Mouse (Mus musculus): Measurements from ENCODE around the gene Thpo. TPM values are rescaled to one million over a fixed set of nuclear protein-coding genes. Genes with fewer than 3 reads are reported as not detected.

The Thpo gene
- total and polyA plus RNA-seq, 3 experiments, result 0.08 to 1.0 (median 0.19) TPM

- TF ChIP-seq ZMIZ1 (IDR thresholded peaks at IDR 0.05; ENCODE audit: low read depth, low read length), result peak; percentile 61; the same call in 1 of the 2 replicates
- no peak for TF ChIP-seq ZKSCAN1 (IDR thresholded peaks at IDR 0.05; ENCODE audit: borderline replicate concordance, low read depth, low read length)
- TF ChIP-seq ZNF384 (IDR thresholded peaks at IDR 0.05; ENCODE audit: low read depth, low read length), result no peak
- no peak for TF ChIP-seq CHD1 (IDR thresholded peaks at IDR 0.05; ENCODE audit: low read depth, low read length)
- peak; percentile 61; the same call in 1 of the 2 replicates for TF ChIP-seq POLR2A (IDR thresholded peaks at IDR 0.05; ENCODE audit: low read depth, low read length)
- TF ChIP-seq SIN3A (IDR thresholded peaks at IDR 0.05; ENCODE audit: low read length), result peak; percentile 69
- peak; percentile 98 for TF ChIP-seq MXI1 (IDR thresholded peaks at IDR 0.05; ENCODE audit: low read depth, low read length)
- no peak for TF ChIP-seq MAFK (IDR thresholded peaks at IDR 0.05; ENCODE audit: insufficient replicate concordance, low read length)
- no peak for TF ChIP-seq E2F4 (IDR thresholded peaks at IDR 0.05; ENCODE audit: insufficient replicate concordance, low read depth, low read length)
- no peak for TF ChIP-seq HCFC1 (IDR thresholded peaks at IDR 0.05; ENCODE audit: low read depth, low read length)
- no peak for TF ChIP-seq RCOR1 (conservative IDR thresholded peaks at IDR 0.05; ENCODE audit: low read depth, low read length)
- TF ChIP-seq KAT2A (IDR thresholded peaks at IDR 0.05; ENCODE audit: insufficient replicate concordance, low read length), result no peak
- no peak for TF ChIP-seq USF1 (IDR thresholded peaks at IDR 0.05; ENCODE audit: low read depth, low read length)
- TF ChIP-seq UBTF (IDR thresholded peaks at IDR 0.05; ENCODE audit: low read depth, low read length), result peak; percentile 6; the same call in 1 of the 2 replicates
- no peak for TF ChIP-seq ETS1 (conservative IDR thresholded peaks at IDR 0.05; ENCODE audit: low read depth, low read length)
- no peak for TF ChIP-seq PAX5 (IDR thresholded peaks at IDR 0.05; ENCODE audit: low read length)
- no peak for TF ChIP-seq ELF1 (IDR thresholded peaks at IDR 0.05; ENCODE audit: low read depth, low read length)
- peak in 1 of 2 experiments; percentile 17; a peak in 1 of 4 replicates for TF ChIP-seq CTCF (conservative IDR thresholded peaks at IDR 0.05 in 1 of 2, IDR thresholded peaks at IDR 0.05 in 1 of 2; ENCODE audit: low read depth in 2 of 2, low read length in 2 of 2)
- TF ChIP-seq SMC3 (IDR thresholded peaks at IDR 0.05; ENCODE audit: low read depth, low read length), result no peak
- peak; percentile 34; the same call in 1 of the 2 replicates for TF ChIP-seq IRF4 (IDR thresholded peaks at IDR 0.05; ENCODE audit: low read depth, low read length)
- TF ChIP-seq BHLHE40 (IDR thresholded peaks at IDR 0.05; ENCODE audit: low read depth, low read length), result peak; percentile 87
- TF ChIP-seq ZC3H11A (IDR thresholded peaks at IDR 0.05; ENCODE audit: low read depth, low read length), result no peak
- no peak for TF ChIP-seq GABPA (IDR thresholded peaks at IDR 0.05; ENCODE audit: insufficient replicate concordance, low read depth, low read length)
- TF ChIP-seq MAZ (IDR thresholded peaks at IDR 0.05; ENCODE audit: low read depth, low read length), result peak; percentile 32; the same call in 1 of the 2 replicates
- no peak for TF ChIP-seq JUND (conservative IDR thresholded peaks at IDR 0.05; ENCODE audit: low read depth, low read length)
- TF ChIP-seq NRF1 (IDR thresholded peaks at IDR 0.05; ENCODE audit: low read depth, low read length), result peak; percentile 48; the same call in 1 of the 2 replicates
- no peak for TF ChIP-seq MYC (IDR thresholded peaks at IDR 0.05; ENCODE audit: low read depth, low read length)
- no peak for TF ChIP-seq POLR2AphosphoS2 (IDR thresholded peaks at IDR 0.05; ENCODE audit: low read depth, low read length)
- no peak for TF ChIP-seq MAX (IDR thresholded peaks at IDR 0.05; ENCODE audit: low read length)
- 0 out of 2 replicates have a peak, but pooled peaks have one; percentile 24 for TF ChIP-seq CHD2 (IDR thresholded peaks at IDR 0.05; ENCODE audit: low read length)
- TF ChIP-seq USF2 (conservative IDR thresholded peaks at IDR 0.05; ENCODE audit: low read depth, low read length), result no peak
- no peak for TF ChIP-seq EP300 (IDR thresholded peaks at IDR 0.05; ENCODE audit: low read length)
- TF ChIP-seq JUN (IDR thresholded peaks at IDR 0.05; ENCODE audit: insufficient read depth, low read depth, low read length), result no peak
- TF ChIP-seq TCF12 (IDR thresholded peaks at IDR 0.05; ENCODE audit: low read depth, low read length), result peak; percentile 60
- TF ChIP-seq NELFE (IDR thresholded peaks at IDR 0.05; ENCODE audit: low read depth, low read length), result no peak
- no peak for TF ChIP-seq TBP (conservative IDR thresholded peaks at IDR 0.05; ENCODE audit: low read depth, low read length)
- TF ChIP-seq MEF2A (IDR thresholded peaks at IDR 0.05; ENCODE audit: borderline replicate concordance, low read depth, low read length), result no peak
- TF ChIP-seq RAD21 (IDR thresholded peaks at IDR 0.05; ENCODE audit: low read depth, low read length), result no peak
- Histone ChIP-seq H3K9me3 (replicated peaks; ENCODE audit: low read length) (no peaks in the 10 kb centered on the region), H3K27me3 (replicated peaks) (peaks cover 11% of the 10 kb centered on the region), H3K36me3 (replicated peaks in 1 of 2; ENCODE audit: control insufficient read depth in 1 of 2, insufficient read depth in 1 of 2, low read length in 1 of 2) (peaks cover 9 to 24% of the 10 kb centered on the region in 2 experiments), H3K9ac (ENCODE audit: insufficient read depth, low read depth) (peak overlapping the region; percentile 76), H3K4me3 (replicated peaks in 1 of 3; ENCODE audit: low read depth in 2 of 3, low read length in 2 of 3, poor library complexity in 1 of 3) (peak overlapping the region; percentile 59 to 88 (median 65)), H3K79me2 (replicated peaks; ENCODE audit: control insufficient read depth, extremely low read depth, insufficient read depth, poor library complexity, severe bottlenecking) (peaks cover 10% of the 10 kb centered on the region), H3K4me2 (ENCODE audit: insufficient read depth, low read depth, poor library complexity, severe bottlenecking) (peak overlapping the region; percentile 98), H3K27ac (ENCODE audit: insufficient read depth, low read depth) (peak overlapping the region; percentile 19; the same call in 1 of the 2 replicates), H3K4me1 (ENCODE audit: control insufficient read depth in 1 of 2, insufficient read depth in 2 of 2) (peaks cover 7 to 27% of the 10 kb centered on the region in 2 experiments; a peak in 3 of 4 replicates)
- in situ Hi-C loops (cut with MboI; ENCODE audit: low pct_ligation_motif_present, low pct_unique_long_range_greater_than_20kb, low sequenced_read_pairs) (loop anchor here (5.0 to 10.0 kb wide), 2 partner anchors 46 to 179 kb away; no protein-coding TSS in a partner anchor), dilution Hi-C loops (cut with MboI; ENCODE audit: extremely low pct_ligation_motif_present, extremely low pct_unique_long_range_greater_than_20kb, low sequenced_read_pairs) (no loop called here)
- DNase-seq (ENCODE audit: extremely low read depth), result peak; percentile 48
Observed at GRCm38 (mm10) chr16:20715976-20716840, 18.1 kb downstream of the Thpo start.
